Mouse (Mus musculus) liver, adult 2 months (tissue): ENCODE measurements around the gene Mgst2. TPM values are rescaled to one million over a fixed set of nuclear protein-coding genes. Genes with fewer than 3 reads are reported as not detected.

Experiments used
- DNase-seq: peaks from one replicate; pipeline ENCODE4 v3.0.0-alpha.2; 2011; ENCODE audit warnings: low read depth, low spot score; ENCODE audit errors: extremely low read depth
- H3K27ac ChIP-seq: fragments of 200-500 bp; replicated peaks from 2 replicates; pipeline ENCODE4 v1.5.1; 2012; ENCODE audit warnings: low read depth, mild to moderate bottlenecking, control low read depth, inconsistent platforms, low read length; ENCODE audit not compliant: insufficient read depth
- H3K27me3 ChIP-seq: fragments of 200-500 bp; 2 replicates; pipeline ENCODE4 v1.6.1; 2012; ENCODE audit warnings: mild to moderate bottlenecking, moderate library complexity, low read length, inconsistent platforms; ENCODE audit not compliant: control insufficient read depth, insufficient read depth
- H3K36me3 ChIP-seq: fragments of 200-500 bp; 2 replicates; pipeline ENCODE4 v1.6.1; 2012; ENCODE audit warnings: low read length, inconsistent platforms; ENCODE audit not compliant: control insufficient read depth, insufficient read depth
- H3K4me1 ChIP-seq: fragments of 200-500 bp; 2 replicates; pipeline ENCODE4 v1.6.1; 2011; ENCODE audit warnings: low read length; ENCODE audit not compliant: control insufficient read depth, insufficient read depth
- H3K4me3 ChIP-seq: fragments of 200-500 bp; 2 replicates; pipeline ENCODE4 v1.5.1; 2011; ENCODE audit warnings: low read depth, mild to moderate bottlenecking, control low read depth, low read length, moderate library complexity; ENCODE audit not compliant: insufficient read depth
- H3K79me2 ChIP-seq: fragments of 200-500 bp; 2 replicates; pipeline ENCODE4 v1.6.1; 2012; ENCODE audit warnings: inconsistent platforms, mild to moderate bottlenecking, low read length, moderate library complexity; ENCODE audit not compliant: control insufficient read depth, insufficient read depth
- H3K9ac ChIP-seq: fragments of 200-500 bp; 2 replicates; pipeline ENCODE4 v1.6.1; 2012; ENCODE audit warnings: low read depth, mild to moderate bottlenecking, control low read depth, inconsistent platforms, low read length
- CTCF ChIP-seq: fragments of 200-500 bp; IDR thresholded peaks from 2 replicates; pipeline ENCODE4 v1.5.1; 2011; ENCODE audit warnings: low read depth, low read length, control low read depth
- POLR2A ChIP-seq: fragments of 200-500 bp; IDR thresholded peaks from 2 replicates; pipeline ENCODE4 v1.6.1; 2011; ENCODE audit warnings: low read length, control low read depth; ENCODE audit not compliant: insufficient read depth; ENCODE audit errors: extremely low read depth
- WGBS: fragments of 180-500 bp; shearing (Covaris S2); methylation state at CpG from one replicate; pipeline ENCODE4 v1.1.7; 2018; 5-methylcytosine and 5-hydroxymethylcytosine counted together
- polyA plus RNA-seq: library from polyadenylated mRNA; depleted of rRNA; stranded (reverse); fragments of >200 nt; gene quantifications from 2 replicates; pipeline ENCODE4 v1.2.3, GENCODE M21; 2012
- total RNA-seq: library from RNA; depleted of rRNA; stranded (reverse); fragments of >200 nt; gene quantifications from 2 replicates; pipeline ENCODE4 v1.2.3, GENCODE M21; 2014

Gene Mgst2
- total and polyA plus RNA-seq, 2 experiments: 0.02 TPM; not detected in 1

DNA sequence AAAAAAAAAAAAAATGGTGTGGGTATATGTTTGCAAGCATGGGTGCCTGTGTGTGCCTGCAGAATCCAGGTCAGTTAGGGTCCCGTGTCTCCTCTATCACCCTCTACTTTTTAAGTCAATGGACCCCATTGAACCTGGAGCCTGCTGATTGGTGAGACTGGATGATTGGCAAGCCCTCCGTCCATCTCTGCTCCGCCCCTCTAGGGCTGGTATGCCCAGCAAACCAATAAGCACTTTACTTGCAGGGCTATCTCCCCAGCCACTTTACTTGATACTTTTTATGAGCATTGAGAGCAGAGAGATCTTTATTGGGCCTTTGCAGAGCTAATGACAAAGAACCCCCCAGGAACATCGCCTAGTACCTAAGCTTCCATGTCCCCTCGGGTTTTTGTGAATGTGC, 54.3 kb downstream of the Mgst2 start:
- no peaks in the 10 kb centered on the region for H3K79me2 ChIP-seq
- TF ChIP-seq POLR2A (no peak), CTCF (no peak)
- H3K4me1 ChIP-seq: no peaks in the 10 kb centered on the region; the same call in 1 of the 2 replicates
- no peak overlapping the region for H3K4me3 ChIP-seq
- no peak overlapping the region for H3K27ac ChIP-seq
- no peak overlapping the region for H3K9ac ChIP-seq
- H3K27me3 ChIP-seq: no peaks in the 10 kb centered on the region
- no peak for DNase-seq
- WGBS: 92% methylated on average over 5 of the region's 5 CpGs
- H3K36me3 ChIP-seq: no peaks in the 10 kb centered on the region

DNA sequence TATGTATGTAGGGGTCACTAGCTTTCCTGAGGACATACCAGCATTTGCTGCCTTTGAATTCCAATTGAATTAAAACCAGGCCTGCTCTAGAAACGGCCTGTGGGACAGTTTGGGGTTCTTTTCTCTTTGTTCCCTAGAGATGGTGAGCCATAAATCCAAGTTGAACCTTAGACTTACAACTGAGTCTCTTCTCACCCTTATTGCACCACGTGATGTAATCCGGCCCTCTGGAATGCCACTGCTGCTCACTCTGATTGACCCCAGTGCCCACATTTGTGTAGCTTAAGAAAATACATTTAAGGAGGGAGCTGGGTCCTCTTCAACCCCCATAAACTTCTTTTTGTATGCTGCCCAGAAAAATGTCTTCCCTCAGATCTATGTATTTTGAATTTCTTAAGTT, 57.3 kb downstream of the Mgst2 start:
- H3K27me3 ChIP-seq: no peaks in the 10 kb centered on the region
- H3K36me3 ChIP-seq: no peaks in the 10 kb centered on the region
- H3K27ac ChIP-seq: no peak overlapping the region
- 69% methylated on average over 3 of the region's 3 CpGs for WGBS
- H3K4me1 ChIP-seq: no peaks in the 10 kb centered on the region; the same call in 1 of the 2 replicates
- no peak for TF ChIP-seq POLR2A
- no peak for DNase-seq
- H3K79me2 ChIP-seq: no peaks in the 10 kb centered on the region
- no peak overlapping the region for H3K9ac ChIP-seq
- H3K4me3 ChIP-seq: no peak overlapping the region

DNA sequence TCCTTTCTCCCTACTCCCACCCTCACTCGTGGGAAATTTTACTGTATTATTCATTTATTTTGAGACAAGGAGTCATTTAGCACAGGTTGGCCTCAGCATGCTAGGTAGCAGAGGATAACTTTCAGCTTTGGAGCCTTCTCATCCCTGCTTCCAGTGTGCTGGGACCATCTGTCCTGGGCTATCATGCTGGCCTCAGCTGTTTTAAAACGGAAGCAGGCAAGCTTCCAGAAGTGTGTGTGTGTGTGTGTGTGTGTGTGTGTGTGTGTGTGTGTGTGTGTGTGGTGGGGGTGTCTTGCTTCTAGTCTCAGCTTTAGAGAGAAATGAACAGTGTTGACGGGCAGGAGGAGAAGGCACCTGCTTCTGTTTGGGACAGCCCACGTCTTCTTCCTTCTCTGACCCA, 57.7 kb downstream of the Mgst2 start:
- H3K79me2 ChIP-seq: no peaks in the 10 kb centered on the region
- H3K36me3 ChIP-seq: no peaks in the 10 kb centered on the region
- WGBS: 73% methylated on average over 4 of the region's 4 CpGs
- no peak overlapping the region for H3K4me3 ChIP-seq
- H3K9ac ChIP-seq: no peak overlapping the region
- H3K4me1 ChIP-seq: no peaks in the 10 kb centered on the region; the same call in 1 of the 2 replicates
- no peak overlapping the region for H3K27ac ChIP-seq
- no peaks in the 10 kb centered on the region for H3K27me3 ChIP-seq
- DNase-seq: no peak
- TF ChIP-seq POLR2A: no peak
- TF ChIP-seq CTCF: no peak

GRCm38 (mm10) chr3:51719373-51719772, 59.2 kb downstream of the Mgst2 start:
- no peaks in the 10 kb centered on the region for H3K27me3 ChIP-seq
- H3K36me3 ChIP-seq: no peaks in the 10 kb centered on the region
- H3K4me3 ChIP-seq: no peak overlapping the region
- no peak overlapping the region for H3K27ac ChIP-seq
- H3K4me1 ChIP-seq: no peaks in the 10 kb centered on the region; the same call in 1 of the 2 replicates
- H3K79me2 ChIP-seq: no peaks in the 10 kb centered on the region
- TF ChIP-seq CTCF (no peak), POLR2A (no peak)
- no peak overlapping the region for H3K9ac ChIP-seq
- 80% methylated on average over 3 of the region's 3 CpGs for WGBS
- no peak for DNase-seq

DNA sequence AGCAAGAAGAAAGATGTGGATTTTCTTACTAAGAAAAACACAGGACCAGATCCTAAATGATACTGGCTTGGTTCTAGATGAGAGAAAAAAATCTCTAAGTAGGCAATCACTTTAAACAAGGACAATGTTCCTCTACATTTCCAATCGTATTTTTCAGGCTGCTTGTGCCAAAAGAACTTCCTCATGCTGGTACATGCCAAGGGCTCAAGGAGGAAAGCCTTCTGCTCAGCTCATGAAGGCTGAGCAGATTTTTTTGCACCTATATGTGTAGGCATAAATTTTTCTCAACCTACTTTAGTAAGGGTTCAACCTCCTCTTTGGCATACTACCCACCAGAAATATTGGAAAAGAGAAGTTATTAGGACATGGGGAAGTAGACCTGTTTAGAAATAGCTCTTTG, 59.8 kb downstream of the Mgst2 start:
- WGBS: 74% methylated on average over 1 of the region's 1 CpGs
- H3K4me1 ChIP-seq: no peaks in the 10 kb centered on the region; the same call in 1 of the 2 replicates

GRCm38 (mm10) chr3:51726257-51726656, 66.1 kb downstream of the Mgst2 start:
- Histone ChIP-seq H3K79me2 (no peaks in the 10 kb centered on the region), H3K4me3 (no peak overlapping the region), H3K4me1 (0 out of 2 replicates have a peak, but pooled peaks cover 2% of the 10 kb centered on the region), H3K27me3 (no peaks in the 10 kb centered on the region), H3K27ac (no peak overlapping the region), H3K36me3 (no peaks in the 10 kb centered on the region), H3K9ac (no peak overlapping the region)
- DNase-seq: no peak
- 77% methylated on average over 6 of the region's 6 CpGs for WGBS
- TF ChIP-seq POLR2A: no peak
- no peak for TF ChIP-seq CTCF

More for the DNA sequence above, 59.8 kb downstream of the Mgst2 start:
- H3K27me3 ChIP-seq: no peaks in the 10 kb centered on the region
- no peak overlapping the region for H3K4me3 ChIP-seq
- no peaks in the 10 kb centered on the region for H3K36me3 ChIP-seq
- DNase-seq: no peak
- no peak overlapping the region for H3K27ac ChIP-seq
- no peaks in the 10 kb centered on the region for H3K79me2 ChIP-seq
- H3K9ac ChIP-seq: no peak overlapping the region
- TF ChIP-seq CTCF (no peak), POLR2A (no peak)
